Mouse (Mus musculus): ENCODE data around the gene Mat2a. TPM values are rescaled to one million over a fixed set of nuclear protein-coding genes. Genes with fewer than 3 reads are reported as not detected.
A peak's percentile ranks its signal among the peaks of the same experiment; 100 is the strongest.

The Mat2a gene
- polyA plus RNA-seq, 1 experiment from 2014 or later = 449 TPM

GRCm38 (mm10) chr6:72392341-72392740 is 47.0 kb downstream of the Mat2a start:
- H3K27me3 ChIP-seq (ENCODE audit: control insufficient read depth, insufficient read depth, low read length) = 0 out of 2 replicates have a peak, but pooled peaks cover 5% of the 10 kb centered on the region
- no peaks in the 10 kb centered on the region for H3K36me3 ChIP-seq (ENCODE audit: control insufficient read depth, insufficient read depth, low read length)
- H3K27ac ChIP-seq (ENCODE audit: low read depth, low read length) = no peak overlapping the region
- 88% methylated on average over 5 of the region's 5 CpGs for WGBS
- H3K4me3 ChIP-seq (ENCODE audit: low read depth, low read length) = no peak overlapping the region
- H3K9me3 ChIP-seq (ENCODE audit: control insufficient read depth, low read length) = no peaks in the 10 kb centered on the region
- H3K9ac ChIP-seq (ENCODE audit: low read length) = no peak overlapping the region
- peaks cover 5% of the 10 kb centered on the region; the same call in 1 of the 2 replicates for H3K4me1 ChIP-seq (ENCODE audit: control insufficient read depth, insufficient read depth, low read length)
- DNase-seq (ENCODE audit: low spot score) = no peak
- H3K4me2 ChIP-seq (ENCODE audit: low read depth) = no peak overlapping the region
- no peak for ATAC-seq (ENCODE audit: insufficient read depth, low FRiP score, low TSS enrichment)

GRCm38 (mm10) chr6:72390795-72391521 is 48.4 kb downstream of the Mat2a start:
- Histone ChIP-seq H3K4me2 (ENCODE audit: low read depth) (peak overlapping the region; percentile 43), H3K9ac (ENCODE audit: low read length) (no peak overlapping the region), H3K4me3 (ENCODE audit: low read depth, low read length) (no peak overlapping the region), H3K4me1 (ENCODE audit: control insufficient read depth, insufficient read depth, low read length) (peaks cover 5% of the 10 kb centered on the region; the same call in 1 of the 2 replicates), H3K27ac (ENCODE audit: low read depth, low read length) (no peak overlapping the region), H3K36me3 (ENCODE audit: control insufficient read depth, insufficient read depth, low read length) (no peaks in the 10 kb centered on the region), H3K9me3 (ENCODE audit: control insufficient read depth, low read length) (no peaks in the 10 kb centered on the region), H3K27me3 (ENCODE audit: control insufficient read depth, insufficient read depth, low read length) (0 out of 2 replicates have a peak, but pooled peaks cover 5% of the 10 kb centered on the region)
- WGBS = 19% methylated on average over 12 of the region's 12 CpGs
- no peak for ATAC-seq (ENCODE audit: insufficient read depth, low FRiP score, low TSS enrichment)
- DNase-seq (ENCODE audit: low spot score) = peak; percentile 31

GRCm38 (mm10) chr6:72389941-72390771 is 49.2 kb downstream of the Mat2a start, which contains the start of gene Vamp8:
Gene Vamp8 (minus strand): TSS chr6:72390703.
- Histone ChIP-seq H3K4me3 (ENCODE audit: low read depth, low read length) (peak within 1 kb of the TSS; percentile 39), H3K4me1 (ENCODE audit: control insufficient read depth, insufficient read depth, low read length) (peaks cover 5% of the 10 kb centered on the region; the same call in 1 of the 2 replicates), H3K4me2 (ENCODE audit: low read depth) (peak within 1 kb of the TSS; percentile 43), H3K36me3 (ENCODE audit: control insufficient read depth, insufficient read depth, low read length) (no peaks in the 10 kb centered on the region), H3K27me3 (ENCODE audit: control insufficient read depth, insufficient read depth, low read length) (0 out of 2 replicates have a peak, but pooled peaks cover 5% of the 10 kb centered on the region), H3K9ac (ENCODE audit: low read length) (peak within 1 kb of the TSS; percentile 56), H3K27ac (ENCODE audit: low read depth, low read length) (0 out of 2 replicates have a peak within 1 kb of the TSS, but pooled peaks have one; percentile 3), H3K9me3 (ENCODE audit: control insufficient read depth, low read length) (no peaks in the 10 kb centered on the region)
- WGBS = 1% methylated on average over 30 of the region's 33 CpGs
- DNase-seq (ENCODE audit: low spot score) (peak; percentile 54), ATAC-seq (ENCODE audit: insufficient read depth, low FRiP score, low TSS enrichment) (peak; percentile 45; the same call in 1 of the 2 replicates)

- peak overlapping the region; percentile 39 for H3K4me3 ChIP-seq (ENCODE audit: low read depth, low read length)
- 0 out of 2 replicates have a peak, but pooled peaks cover 5% of the 10 kb centered on the region for H3K27me3 ChIP-seq (ENCODE audit: control insufficient read depth, insufficient read depth, low read length)
- H3K36me3 ChIP-seq (ENCODE audit: control insufficient read depth, insufficient read depth, low read length) = no peaks in the 10 kb centered on the region
- DNase-seq (ENCODE audit: low spot score) = no peak
- no peak for ATAC-seq (ENCODE audit: insufficient read depth, low FRiP score, low TSS enrichment)
- H3K27ac ChIP-seq (ENCODE audit: low read depth, low read length) = 0 out of 2 replicates have a peak overlapping the region, but pooled peaks have one; percentile 3
- H3K4me2 ChIP-seq (ENCODE audit: low read depth) = peak overlapping the region; percentile 43
- WGBS = 36% methylated on average over 13 of the region's 13 CpGs
- H3K4me1 ChIP-seq (ENCODE audit: control insufficient read depth, insufficient read depth, low read length) = peaks cover 5% of the 10 kb centered on the region; the same call in 1 of the 2 replicates
- peak overlapping the region; percentile 56 for H3K9ac ChIP-seq (ENCODE audit: low read length)
- no peaks in the 10 kb centered on the region for H3K9me3 ChIP-seq (ENCODE audit: control insufficient read depth, low read length)
These were observed 49.9 kb downstream of the Mat2a start for GRCm38 (mm10) chr6:72389471-72389940.

GRCm38 (mm10) chr6:72388791-72389329 is 50.5 kb downstream of the Mat2a start:
- Histone ChIP-seq H3K9me3 (ENCODE audit: control insufficient read depth, low read length) (no peaks in the 10 kb centered on the region), H3K36me3 (ENCODE audit: control insufficient read depth, insufficient read depth, low read length) (no peaks in the 10 kb centered on the region), H3K4me2 (ENCODE audit: low read depth) (no peak overlapping the region), H3K9ac (ENCODE audit: low read length) (no peak overlapping the region), H3K4me1 (ENCODE audit: control insufficient read depth, insufficient read depth, low read length) (peaks cover 5% of the 10 kb centered on the region; the same call in 1 of the 2 replicates), H3K4me3 (ENCODE audit: low read depth, low read length) (no peak overlapping the region), H3K27ac (ENCODE audit: low read depth, low read length) (no peak overlapping the region), H3K27me3 (ENCODE audit: control insufficient read depth, insufficient read depth, low read length) (0 out of 2 replicates have a peak, but pooled peaks cover 5% of the 10 kb centered on the region)
- DNase-seq (ENCODE audit: low spot score) (no peak), ATAC-seq (ENCODE audit: insufficient read depth, low FRiP score, low TSS enrichment) (no peak)
- 82% methylated on average over 6 of the region's 6 CpGs for WGBS

- no peak overlapping the region for H3K9ac ChIP-seq (ENCODE audit: low read length)
- 67% methylated on average over 10 of the region's 10 CpGs for WGBS
- no peaks in the 10 kb centered on the region for H3K9me3 ChIP-seq (ENCODE audit: control insufficient read depth, low read length)
- H3K36me3 ChIP-seq (ENCODE audit: control insufficient read depth, insufficient read depth, low read length) = no peaks in the 10 kb centered on the region
- no peak for ATAC-seq (ENCODE audit: insufficient read depth, low FRiP score, low TSS enrichment)
- no peak for DNase-seq (ENCODE audit: low spot score)
- no peak overlapping the region for H3K27ac ChIP-seq (ENCODE audit: low read depth, low read length)
- no peak overlapping the region for H3K4me2 ChIP-seq (ENCODE audit: low read depth)
- 0 out of 2 replicates have a peak, but pooled peaks cover 5% of the 10 kb centered on the region for H3K27me3 ChIP-seq (ENCODE audit: control insufficient read depth, insufficient read depth, low read length)
- H3K4me3 ChIP-seq (ENCODE audit: low read depth, low read length) = no peak overlapping the region
- H3K4me1 ChIP-seq (ENCODE audit: control insufficient read depth, insufficient read depth, low read length) = peaks cover 5% of the 10 kb centered on the region; the same call in 1 of the 2 replicates
These were observed 51.1 kb downstream of the Mat2a start for GRCm38 (mm10) chr6:72388266-72388665.

- Histone ChIP-seq H3K36me3 (ENCODE audit: control insufficient read depth, insufficient read depth, low read length) (no peaks in the 10 kb centered on the region), H3K27ac (ENCODE audit: low read depth, low read length) (no peak overlapping the region), H3K4me2 (ENCODE audit: low read depth) (no peak overlapping the region), H3K27me3 (ENCODE audit: control insufficient read depth, insufficient read depth, low read length) (0 out of 2 replicates have a peak, but pooled peaks cover 5% of the 10 kb centered on the region), H3K4me1 (ENCODE audit: control insufficient read depth, insufficient read depth, low read length) (peaks cover 5% of the 10 kb centered on the region; the same call in 1 of the 2 replicates), H3K9ac (ENCODE audit: low read length) (no peak overlapping the region), H3K4me3 (ENCODE audit: low read depth, low read length) (no peak overlapping the region), H3K9me3 (ENCODE audit: control insufficient read depth, low read length) (no peaks in the 10 kb centered on the region)
- DNase-seq (ENCODE audit: low spot score) (no peak), ATAC-seq (ENCODE audit: insufficient read depth, low FRiP score, low TSS enrichment) (no peak)
- 79% methylated on average over 3 of the region's 3 CpGs for WGBS
These were observed 51.5 kb downstream of the Mat2a start for GRCm38 (mm10) chr6:72387816-72388215.

GRCm38 (mm10) chr6:72386561-72386960 is 52.8 kb downstream of the Mat2a start:
- Histone ChIP-seq H3K27ac (ENCODE audit: low read depth, low read length) (no peak overlapping the region), H3K4me2 (ENCODE audit: low read depth) (no peak overlapping the region), H3K27me3 (ENCODE audit: control insufficient read depth, insufficient read depth, low read length) (0 out of 2 replicates have a peak, but pooled peaks cover 5% of the 10 kb centered on the region), H3K4me3 (ENCODE audit: low read depth, low read length) (no peak overlapping the region), H3K4me1 (ENCODE audit: control insufficient read depth, insufficient read depth, low read length) (peaks cover 5% of the 10 kb centered on the region; the same call in 1 of the 2 replicates), H3K9ac (ENCODE audit: low read length) (no peak overlapping the region), H3K36me3 (ENCODE audit: control insufficient read depth, insufficient read depth, low read length) (no peaks in the 10 kb centered on the region), H3K9me3 (ENCODE audit: control insufficient read depth, low read length) (no peaks in the 10 kb centered on the region)
- 89% methylated on average over 2 of the region's 2 CpGs for WGBS
- DNase-seq (ENCODE audit: low spot score) (no peak), ATAC-seq (ENCODE audit: insufficient read depth, low FRiP score, low TSS enrichment) (no peak)

All from neural tube, embryonic 11.5 days (tissue).